Mouse (Mus musculus) heart, adult 18-20 months (tissue): Measurements from ENCODE around the gene Tnip3. TPM values are rescaled to one million over a fixed set of nuclear protein-coding genes. Genes with fewer than 3 reads are reported as not detected.

Source experiments
- DNase-seq, 2 experiments: peaks; one replicate each; pipeline ENCODE4 v3.0.0; 2021 to 2022; ENCODE audit warnings: mixed read lengths in 1 of 2
- long read RNA-seq, 2 experiments: library from polyadenylated mRNA; stranded (forward); transcript quantifications; one replicate each; pipeline ENCODE4 v2.0.0; 2021
- total RNA-seq, 2 experiments: library from RNA; stranded (reverse); gene quantifications; 2 replicates each; pipeline ENCODE4 v1.2.3; 2021

Gene Tnip3
- 1 to 10 TPM; 2.6 to 3.2 TPM for total RNA-seq
- long read RNA-seq, experiment 1, partial matches to known transcripts = 0 of 7 reads
- long read RNA-seq, experiment 1, other reads (novel, unspliced or antisense) = 2 of 7 reads
- long read RNA-seq, experiment 2 = 0 reads

- peak in 1 of 2 experiments; percentile 18 for DNase-seq
These were observed at the start of gene Tnip3 for GRCm38 (mm10) chr6:65525192-65525591. Gene Tnip3, plus strand, starts transcription at chr6:65525313.

- no peak for DNase-seq
These were observed 26.3 kb upstream of the Tnip3 start for GRCm38 (mm10) chr6:65498786-65499185.

GRCm38 (mm10) chr6:65510051-65510669, 15.0 kb upstream of the Tnip3 start:
- DNase-seq = peak; percentile 64 to 86

- no peak for DNase-seq
These were observed 11.3 kb upstream of the Tnip3 start for GRCm38 (mm10) chr6:65513813-65514212.

GRCm38 (mm10) chr6:65516759-65517158, 8.4 kb upstream of the Tnip3 start:
- peak in 1 of 2 experiments; percentile 18 for DNase-seq

- DNase-seq = peak in 1 of 2 experiments; percentile 14
These were observed 4.3 kb upstream of the Tnip3 start for GRCm38 (mm10) chr6:65520821-65521220.

- DNase-seq = peak in 1 of 2 experiments; percentile 43
These were observed 2.8 kb downstream of the Tnip3 start for GRCm38 (mm10) chr6:65527892-65528291.

- DNase-seq = no peak
These were observed 6.2 kb downstream of the Tnip3 start for GRCm38 (mm10) chr6:65531232-65531848.

- DNase-seq = no peak
These were observed 8.6 kb downstream of the Tnip3 start for GRCm38 (mm10) chr6:65533687-65534086.

GRCm38 (mm10) chr6:65537327-65537884, 12.3 kb downstream of the Tnip3 start:
- DNase-seq = peak in 1 of 2 experiments; percentile 14

GRCm38 (mm10) chr6:65538022-65538652, 13.0 kb downstream of the Tnip3 start:
- DNase-seq = no peak

- no peak for DNase-seq
These were observed 13.8 kb downstream of the Tnip3 start for GRCm38 (mm10) chr6:65538921-65539320.

- no peak for DNase-seq
These were observed 15.0 kb downstream of the Tnip3 start for GRCm38 (mm10) chr6:65540138-65540537.

- DNase-seq = peak in 1 of 2 experiments; percentile 25
These were observed 16.0 kb downstream of the Tnip3 start for GRCm38 (mm10) chr6:65541094-65541493.

- DNase-seq = no peak
These were observed 17.3 kb downstream of the Tnip3 start for GRCm38 (mm10) chr6:65542391-65542790.

- no peak for DNase-seq
These were observed 17.8 kb downstream of the Tnip3 start for GRCm38 (mm10) chr6:65542913-65543312.

GRCm38 (mm10) chr6:65563887-65564656, 39.0 kb downstream of the Tnip3 start:
- DNase-seq = no peak

GRCm38 (mm10) chr6:65564657-65565039, 39.5 kb downstream of the Tnip3 start:
- DNase-seq = no peak

GRCm38 (mm10) chr6:65569741-65570140, 44.6 kb downstream of the Tnip3 start:
- DNase-seq = peak; percentile 54 to 81

GRCm38 (mm10) chr6:65578151-65578973, 53.2 kb downstream of the Tnip3 start:
- DNase-seq = no peak

- DNase-seq = no peak
These were observed 57.9 kb downstream of the Tnip3 start for GRCm38 (mm10) chr6:65583029-65583428.
